Mouse (Mus musculus) erythroblast, embryonic 14.5 days (primary cell): Measurements from ENCODE around the gene Sh2d1b1. TPM values are rescaled to one million over a fixed set of nuclear protein-coding genes. Genes with fewer than 3 reads are reported as not detected.

Experiments
- H3K27me3 ChIP-seq: 2 replicates; pipeline ENCODE4 v1.6.1; 2012; ENCODE audit warnings: inconsistent platforms; ENCODE audit not compliant: control insufficient read depth
- H3K36me3 ChIP-seq: 2 replicates; pipeline ENCODE4 v1.6.1; 2012; ENCODE audit warnings: mild to moderate bottlenecking, inconsistent platforms; ENCODE audit not compliant: control insufficient read depth
- H3K4me1 ChIP-seq: 2 replicates; pipeline ENCODE4 v1.6.1; 2012; ENCODE audit warnings: inconsistent platforms; ENCODE audit not compliant: control insufficient read depth
- H3K4me3 ChIP-seq: replicated peaks from 2 replicates; pipeline ENCODE3; 2012; ENCODE audit warnings: moderate library complexity, mild to moderate bottlenecking, inconsistent platforms
- H3K9me3 ChIP-seq: 2 replicates; pipeline ENCODE4 v1.6.1; 2012; ENCODE audit warnings: low read length, inconsistent platforms, mixed read lengths; ENCODE audit not compliant: control insufficient read depth
- GATA1 ChIP-seq: IDR thresholded peaks from 2 replicates; pipeline ENCODE4 v1.6.1; 2012; ENCODE audit warnings: low read length, inconsistent platforms, mixed read lengths
- TAL1 ChIP-seq: IDR thresholded peaks from 3 replicates; pipeline ENCODE4 v1.6.1; 2012; ENCODE audit warnings: low read length, inconsistent platforms, mixed read lengths
- polyA plus RNA-seq: library from polyadenylated mRNA; stranded (reverse); fragments of >175 nt; gene quantifications from 2 replicates; pipeline ENCODE4 v1.2.3, GENCODE M21; 2012

Sh2d1b1 gene
- polyA plus RNA-seq, 1 experiment: not detected

GRCm38 (mm10) chr1:170292239-170292951, 15.3 kb downstream of the Sh2d1b1 start:
- Histone ChIP-seq H3K36me3 (no peaks in the 10 kb centered on the region), H3K4me3 (no peak overlapping the region), H3K4me1 (no peaks in the 10 kb centered on the region), H3K9me3 (no peaks in the 10 kb centered on the region), H3K27me3 (no peaks in the 10 kb centered on the region)
- TF ChIP-seq GATA1: no peak

- no peaks in the 10 kb centered on the region for H3K36me3 ChIP-seq
- H3K4me1 ChIP-seq: no peaks in the 10 kb centered on the region
- TF ChIP-seq GATA1 (no peak), TAL1 (no peak)
- H3K9me3 ChIP-seq: no peaks in the 10 kb centered on the region
- H3K4me3 ChIP-seq: no peak overlapping the region
- no peaks in the 10 kb centered on the region for H3K27me3 ChIP-seq
Observed at GRCm38 (mm10) chr1:170293257-170293656, 16.1 kb downstream of the Sh2d1b1 start.

- H3K36me3 ChIP-seq: no peaks in the 10 kb centered on the region
- TF ChIP-seq TAL1 (no peak), GATA1 (no peak)
- no peaks in the 10 kb centered on the region for H3K4me1 ChIP-seq
- no peaks in the 10 kb centered on the region for H3K9me3 ChIP-seq
- H3K4me3 ChIP-seq: no peak overlapping the region
- no peaks in the 10 kb centered on the region for H3K27me3 ChIP-seq
Observed at GRCm38 (mm10) chr1:170294786-170295570, 17.9 kb downstream of the Sh2d1b1 start.

GRCm38 (mm10) chr1:170299496-170299895, 22.4 kb downstream of the Sh2d1b1 start:
- no peaks in the 10 kb centered on the region; the same call in 1 of the 2 replicates for H3K36me3 ChIP-seq
- no peak overlapping the region for H3K4me3 ChIP-seq
- no peaks in the 10 kb centered on the region for H3K27me3 ChIP-seq
- no peaks in the 10 kb centered on the region for H3K9me3 ChIP-seq
- no peaks in the 10 kb centered on the region for H3K4me1 ChIP-seq
- no peak for TF ChIP-seq TAL1
- no peak for TF ChIP-seq GATA1

- Histone ChIP-seq H3K36me3 (no peaks in the 10 kb centered on the region; the same call in 1 of the 2 replicates), H3K9me3 (no peaks in the 10 kb centered on the region), H3K27me3 (no peaks in the 10 kb centered on the region), H3K4me3 (no peak overlapping the region), H3K4me1 (no peaks in the 10 kb centered on the region)
- TF ChIP-seq TAL1 (no peak), GATA1 (no peak)
Observed at GRCm38 (mm10) chr1:170301686-170302085, 24.6 kb downstream of the Sh2d1b1 start.

GRCm38 (mm10) chr1:170302456-170302855, 25.3 kb downstream of the Sh2d1b1 start:
- Histone ChIP-seq H3K4me1 (no peaks in the 10 kb centered on the region), H3K36me3 (no peaks in the 10 kb centered on the region; the same call in 1 of the 2 replicates), H3K4me3 (no peak overlapping the region), H3K27me3 (no peaks in the 10 kb centered on the region), H3K9me3 (no peaks in the 10 kb centered on the region)
- TF ChIP-seq GATA1 (no peak), TAL1 (no peak)

GRCm38 (mm10) chr1:170303103-170303502, 26.0 kb downstream of the Sh2d1b1 start:
- TF ChIP-seq TAL1 (no peak), GATA1 (no peak)
- Histone ChIP-seq H3K36me3 (no peaks in the 10 kb centered on the region; the same call in 1 of the 2 replicates), H3K4me1 (no peaks in the 10 kb centered on the region), H3K9me3 (no peaks in the 10 kb centered on the region), H3K4me3 (no peak overlapping the region), H3K27me3 (no peaks in the 10 kb centered on the region)

GRCm38 (mm10) chr1:170305002-170305401, 27.9 kb downstream of the Sh2d1b1 start:
- TF ChIP-seq GATA1 (no peak), TAL1 (no peak)
- no peaks in the 10 kb centered on the region for H3K4me1 ChIP-seq
- H3K4me3 ChIP-seq: no peak overlapping the region
- no peaks in the 10 kb centered on the region for H3K27me3 ChIP-seq
- H3K36me3 ChIP-seq: no peaks in the 10 kb centered on the region; the same call in 1 of the 2 replicates
- H3K9me3 ChIP-seq: no peaks in the 10 kb centered on the region

- TF ChIP-seq TAL1: no peak
- no peak for TF ChIP-seq GATA1
Observed at GRCm38 (mm10) chr1:170306232-170306631, 29.1 kb downstream of the Sh2d1b1 start, which contains the start of gene Gm7694. Gm7694 (minus strand) TSS chr1:170306332.

More at GRCm38 (mm10) chr1:170306232-170306631, 29.1 kb downstream of the Sh2d1b1 start, which contains the start of gene Gm7694:
- no peaks in the 10 kb centered on the region; the same call in 1 of the 2 replicates for H3K36me3 ChIP-seq
- no peaks in the 10 kb centered on the region for H3K9me3 ChIP-seq
- H3K27me3 ChIP-seq: no peaks in the 10 kb centered on the region
- no peaks in the 10 kb centered on the region for H3K4me1 ChIP-seq
- H3K4me3 ChIP-seq: no peak within 1 kb of the TSS
